In genomic region chr15:97779576-97779975, GRCm38 (mm10) we compare ENCODE assay signal across 28 mouse cellular contexts. TPM values are rescaled to one million over a fixed set of nuclear protein-coding genes. Genes with fewer than 3 reads are reported as not detected.
DNase-seq lines count a peak whose midpoint lies in the region; ATAC-seq and TF ChIP-seq lines count a peak whose summit lies in the region.
"Had no signal": no experiment of that assay in that cellular context is flagged by ENCODE, and none has a peak within 500 bp of the region (broad histone marks: within the 10 kb centered on the region; RNA-seq: fewer than 3 reads in every experiment).

No protein-coding gene starts in this region.

- H3K9ac ChIP-seq in kidney, embryonic 14.5 days (ENCODE audit: low read depth, low read length), result no peak overlapping the region
- H3K9ac ChIP-seq in lung, postnatal 0 days (replicated peaks; ENCODE audit: low read depth), result no peak overlapping the region
- no peak overlapping the region for H3K9ac ChIP-seq in midbrain, embryonic 11.5 days (ENCODE audit: low read length)
- H3K9ac ChIP-seq: hindbrain, embryonic 15.5 days; lung, embryonic 15.5 days; midbrain, embryonic 15.5 days had no signal

- no peak for TF ChIP-seq CTCF in lung, postnatal 0 days (IDR thresholded peaks at IDR 0.05)

- 92% methylated on average over 1 of the region's 1 CpGs for WGBS in kidney, embryonic 14.5 days
- WGBS in lung, postnatal 0 days, result 83% methylated on average over 1 of the region's 1 CpGs
- WGBS in midbrain, embryonic 11.5 days, result 65% methylated on average over 1 of the region's 1 CpGs
- 80% methylated on average over 1 of the region's 1 CpGs for WGBS in forebrain, embryonic 10.5 days

- no peaks in the 10 kb centered on the region; the same call in 1 of the 2 replicates for H3K27me3 ChIP-seq in kidney, embryonic 14.5 days (ENCODE audit: control insufficient read depth, insufficient read depth, low read length)
- no peaks in the 10 kb centered on the region for H3K27me3 ChIP-seq in lung, postnatal 0 days (replicated peaks; ENCODE audit: insufficient read depth, low read length)
- H3K27me3 ChIP-seq in midbrain, embryonic 11.5 days (ENCODE audit: control insufficient read depth, insufficient read depth, low read length), result peaks cover 4% of the 10 kb centered on the region
- peaks cover 47% of the 10 kb centered on the region for H3K27me3 ChIP-seq in forebrain, embryonic 10.5 days (ENCODE audit: poor library complexity, severe bottlenecking)

- H3K4me1 ChIP-seq in kidney, embryonic 14.5 days (ENCODE audit: control insufficient read depth, insufficient read depth, low read length), result peaks cover 41% of the 10 kb centered on the region
- H3K4me1 ChIP-seq in lung, postnatal 0 days (ENCODE audit: insufficient read depth, low read depth, low read length), result peaks cover 19% of the 10 kb centered on the region; the same call in 1 of the 2 replicates
- peaks cover 7% of the 10 kb centered on the region for H3K4me1 ChIP-seq in midbrain, embryonic 11.5 days (ENCODE audit: control insufficient read depth, insufficient read depth, low read length)
- H3K4me1 ChIP-seq in forebrain, embryonic 10.5 days, result peaks cover 42% of the 10 kb centered on the region

- TF ChIP-seq EP300 in lung, postnatal 0 days (IDR thresholded peaks at IDR 0.05), result no peak

- H3K4me2 ChIP-seq in kidney, embryonic 14.5 days (replicated peaks; ENCODE audit: low read depth, low read length), result no peak overlapping the region
- no peak overlapping the region for H3K4me2 ChIP-seq in lung, postnatal 0 days (replicated peaks; ENCODE audit: low read depth, low read length)
- H3K4me2 ChIP-seq in midbrain, embryonic 11.5 days, result no peak overlapping the region
- H3K4me2 ChIP-seq: hindbrain, embryonic 15.5 days; liver, embryonic 11.5 days; lung, embryonic 15.5 days; midbrain, embryonic 15.5 days had no signal

- DNase-seq in kidney, postnatal 14 days, result no peak
- no peak for DNase-seq in lung, postnatal 0 days (ENCODE audit: low spot score)
- DNase-seq in lung, postnatal 14 days, result no peak
- DNase-seq in midbrain, embryonic 11.5 days (ENCODE audit: low spot score, missing footprints), result no peak
- no peak for DNase-seq in forebrain, embryonic 10.5 days (ENCODE audit: extremely low spot score, low spot score)
- DNase-seq: adrenal gland, postnatal 10 days; cerebellum, adult 8-10 months; cerebellum, postnatal 25 days; gastrocnemius, adult 2 months; gastrocnemius, postnatal 36 days; heart, adult 2 months; heart, postnatal 14 days; kidney, adult 18-20 months; left cerebral cortex, postnatal 4 days; lung, postnatal 4 days; thymus, adult 2 months; thymus, postnatal 36 days had no signal

- no peak overlapping the region for H3K4me3 ChIP-seq in kidney, embryonic 14.5 days (ENCODE audit: low read length)
- H3K4me3 ChIP-seq in lung, postnatal 0 days (ENCODE audit: low read depth, low read length), result no peak overlapping the region
- H3K4me3 ChIP-seq in midbrain, embryonic 11.5 days (ENCODE audit: low read depth, low read length), result no peak overlapping the region
- H3K4me3 ChIP-seq in forebrain, embryonic 10.5 days, result no peak overlapping the region
- H3K4me3 ChIP-seq: gastrocnemius, adult 2 months; heart, adult 2 months; hindbrain, embryonic 10.5 days; hindbrain, embryonic 15.5 days; lung, embryonic 15.5 days; midbrain, embryonic 15.5 days had no signal

- no peaks in the 10 kb centered on the region for H3K9me3 ChIP-seq in kidney, embryonic 14.5 days (ENCODE audit: control insufficient read depth, low read length)
- H3K9me3 ChIP-seq in lung, postnatal 0 days (ENCODE audit: low read length), result no peaks in the 10 kb centered on the region
- H3K9me3 ChIP-seq in midbrain, embryonic 11.5 days (ENCODE audit: control insufficient read depth, low read length), result no peaks in the 10 kb centered on the region
- H3K9me3 ChIP-seq in forebrain, embryonic 10.5 days, result no peaks in the 10 kb centered on the region
- H3K9me3 ChIP-seq: hindbrain, embryonic 10.5 days; hindbrain, embryonic 15.5 days; lung, embryonic 15.5 days; midbrain, embryonic 15.5 days had no signal

- H3K27ac ChIP-seq in kidney, embryonic 14.5 days (ENCODE audit: low read depth, low read length), result peak overlapping the region; percentile 37; the same call in 1 of the 2 replicates
- H3K27ac ChIP-seq in lung, postnatal 0 days (ENCODE audit: low read length), result peak overlapping the region; percentile 38; the same call in 1 of the 2 replicates
- H3K27ac ChIP-seq in midbrain, embryonic 11.5 days (ENCODE audit: low read depth, low read length), result no peak overlapping the region
- H3K27ac ChIP-seq in forebrain, embryonic 10.5 days, result no peak overlapping the region
- H3K27ac ChIP-seq: hindbrain, embryonic 10.5 days; hindbrain, embryonic 15.5 days; midbrain, embryonic 15.5 days had no signal

- no peaks in the 10 kb centered on the region for H3K36me3 ChIP-seq in kidney, embryonic 14.5 days (ENCODE audit: control insufficient read depth, insufficient read depth, low read length)
- no peaks in the 10 kb centered on the region for H3K36me3 ChIP-seq in lung, postnatal 0 days (ENCODE audit: insufficient read depth, low read length)
- H3K36me3 ChIP-seq in midbrain, embryonic 11.5 days (ENCODE audit: control insufficient read depth, insufficient read depth, low read length), result no peaks in the 10 kb centered on the region
- H3K36me3 ChIP-seq in forebrain, embryonic 10.5 days (replicated peaks), result no peaks in the 10 kb centered on the region
- H3K36me3 ChIP-seq: hindbrain, embryonic 10.5 days; hindbrain, embryonic 15.5 days; lung, embryonic 15.5 days; midbrain, embryonic 15.5 days had no signal

- ATAC-seq in kidney, embryonic 14.5 days (ENCODE audit: low FRiP score, low TSS enrichment), result no peak
- ATAC-seq in lung, postnatal 0 days, result no peak
- peak; percentile 20; the same call in 1 of the 2 replicates for ATAC-seq in granulocyte monocyte progenitor cell, adult 5-6 weeks (replicated peaks; ENCODE audit: poor library complexity, severe bottlenecking)
- ATAC-seq in midbrain, embryonic 11.5 days (ENCODE audit: low FRiP score), result no peak
- ATAC-seq: forebrain, embryonic 16.5 days; inflammation-experienced regulatory T-cells, adult 6 months; midbrain, embryonic 15.5 days had no signal

RNA-seq across cellular contexts. Expression of gene Slc48a1, which starts 1.3 kb away (rescaled TPM):
- polyA plus RNA-seq in kidney, embryonic 14.5 days (2014; fragmentation: Nextera tagmentation; extraction: Ambion mirVana), result 34.4 and 36.1 TPM in 2 replicates
- polyA plus RNA-seq in lung, postnatal 0 days (2015; fragmentation: Nextera tagmentation; extraction: Ambion mirVana), result 69.5 and 75.7 TPM in 2 replicates
- 97.0 and 99.2 TPM in 2 replicates for total RNA-seq in granulocyte monocyte progenitor cell, adult 5-6 weeks (2014; fragmentation: Nextera tagmentation)
- 67.6 and 71.6 TPM in 2 replicates for total RNA-seq in granulocyte monocyte progenitor cell, adult 5-6 weeks (2017)
- 32.6 and 33.6 TPM in 2 replicates for polyA plus RNA-seq in midbrain, embryonic 11.5 days (2014; fragmentation: Nextera tagmentation; extraction: Ambion mirVana)
- polyA plus RNA-seq in forebrain, embryonic 10.5 days (2016; fragmentation: Nextera tagmentation; extraction: Ambion mirVana), result 28.7 and 32.2 TPM in 2 replicates

RNA-seq across cellular contexts. Expression of gene Rapgef3, which starts 11.8 kb away (rescaled TPM):
- 11.9 and 15.7 TPM in 2 replicates for polyA plus RNA-seq in kidney, embryonic 14.5 days (2014; fragmentation: Nextera tagmentation; extraction: Ambion mirVana)
- polyA plus RNA-seq in lung, postnatal 0 days (2015; fragmentation: Nextera tagmentation; extraction: Ambion mirVana), result 18.7 and 25.5 TPM in 2 replicates
- 8.4 and 33.0 TPM in 2 replicates for total RNA-seq in granulocyte monocyte progenitor cell, adult 5-6 weeks (2014; fragmentation: Nextera tagmentation)
- total RNA-seq in granulocyte monocyte progenitor cell, adult 5-6 weeks (2017), result 11.9 and 19.1 TPM in 2 replicates
- 3.0 and 3.2 TPM in 2 replicates for polyA plus RNA-seq in midbrain, embryonic 11.5 days (2014; fragmentation: Nextera tagmentation; extraction: Ambion mirVana)
- 5.4 and 6.3 TPM in 2 replicates for polyA plus RNA-seq in forebrain, embryonic 10.5 days (2016; fragmentation: Nextera tagmentation; extraction: Ambion mirVana)
- polyA plus RNA-seq: inflammation-experienced regulatory T-cells, adult 6 months had no signal

RNA-seq across cellular contexts. Expression of gene Endou, which starts 48.4 kb away (rescaled TPM):
- 0.20 and 0.34 TPM in 2 replicates for polyA plus RNA-seq in kidney, embryonic 14.5 days (2014; fragmentation: Nextera tagmentation; extraction: Ambion mirVana)
- 2.1 and 2.9 TPM in 2 replicates for polyA plus RNA-seq in lung, postnatal 0 days (2015; fragmentation: Nextera tagmentation; extraction: Ambion mirVana)
- total RNA-seq in granulocyte monocyte progenitor cell, adult 5-6 weeks (2014; fragmentation: Nextera tagmentation), result 0.53 and 2.8 TPM in 2 replicates
- total RNA-seq in granulocyte monocyte progenitor cell, adult 5-6 weeks (2017), result 1.7 and 2.2 TPM in 2 replicates
- polyA plus RNA-seq in midbrain, embryonic 11.5 days (2014; fragmentation: Nextera tagmentation; extraction: Ambion mirVana), result 0.18 and 0.32 TPM in 2 replicates
- polyA plus RNA-seq in forebrain, embryonic 10.5 days (2016; fragmentation: Nextera tagmentation; extraction: Ambion mirVana), result 0.11 and 0.12 TPM in 2 replicates
- polyA plus RNA-seq: embryonic facial prominence, embryonic 11.5 days; forebrain, embryonic 11.5 days; inflammation-experienced regulatory T-cells, adult 6 months; liver, embryonic 11.5 days had no signal

Comparison
In these comparisons a context has a peak if more than half of its experiments do, and no peak if none do; other contexts are left out.
1. H3K27ac ChIP-seq: peak in kidney, embryonic 14.5 days (single experiment) and lung, postnatal 0 days (single experiment); none in midbrain, embryonic 11.5 days (single experiment) and forebrain, embryonic 10.5 days (single experiment).